Mouse (Mus musculus) liver (tissue): ENCODE measurements at regions not wholly inside any gene's neighbourhood (a gene's known extent, or its start where the extent isn't known, plus 50 kb on each side); places are given as distances from the start of the nearest gene placed in this dataset.

Source experiments
- DNase-seq: peaks from one replicate; pipeline ENCODE4 v3.0.0-alpha.2; 2020; ENCODE audit warnings: mixed read lengths

DNA sequence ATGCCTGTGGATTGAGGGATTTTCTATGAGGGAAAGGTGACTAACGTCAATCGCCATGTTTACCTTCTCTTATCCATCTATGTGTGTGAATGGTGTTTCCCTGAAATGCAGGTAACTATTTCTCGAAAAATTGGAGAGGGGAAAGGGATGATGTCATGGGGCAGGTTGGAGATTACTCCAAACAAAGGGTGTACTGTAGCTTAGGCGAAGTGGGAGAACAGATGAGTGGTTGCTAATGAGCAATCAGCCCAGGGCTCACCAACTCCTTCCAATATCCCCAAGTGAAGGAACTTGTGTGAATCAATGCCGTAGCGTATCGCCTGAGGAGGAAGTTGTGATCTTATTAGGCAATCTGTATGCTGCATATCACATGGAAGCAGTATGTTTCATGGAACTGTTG, 133.2 kb downstream of the Klf5 start:
- DNase-seq, result no peak

DNA sequence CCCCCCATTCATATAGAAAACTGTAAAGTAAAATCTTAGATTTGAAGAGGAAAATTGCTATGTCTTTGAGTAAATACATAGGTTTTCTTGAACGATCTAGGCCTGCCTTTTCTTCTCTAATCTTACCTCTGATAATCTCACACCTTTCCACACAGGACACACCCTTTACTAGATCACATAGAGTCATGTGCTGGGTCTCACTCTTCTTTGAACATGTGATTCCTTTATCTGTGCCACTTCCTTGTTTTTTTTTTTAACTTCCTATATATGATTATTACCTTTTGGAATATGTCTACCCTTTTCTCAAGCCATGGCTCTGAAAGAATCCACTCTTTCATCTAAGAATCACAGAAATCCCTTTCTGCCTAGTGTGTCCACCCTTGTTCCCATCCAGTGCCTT, 136.2 kb downstream of the Klf5 start:
- no peak for DNase-seq

- DNase-seq, result no peak
Measured at GRCm38 (mm10) chr14:99435512-99435911, 137.0 kb downstream of the Klf5 start.

DNA sequence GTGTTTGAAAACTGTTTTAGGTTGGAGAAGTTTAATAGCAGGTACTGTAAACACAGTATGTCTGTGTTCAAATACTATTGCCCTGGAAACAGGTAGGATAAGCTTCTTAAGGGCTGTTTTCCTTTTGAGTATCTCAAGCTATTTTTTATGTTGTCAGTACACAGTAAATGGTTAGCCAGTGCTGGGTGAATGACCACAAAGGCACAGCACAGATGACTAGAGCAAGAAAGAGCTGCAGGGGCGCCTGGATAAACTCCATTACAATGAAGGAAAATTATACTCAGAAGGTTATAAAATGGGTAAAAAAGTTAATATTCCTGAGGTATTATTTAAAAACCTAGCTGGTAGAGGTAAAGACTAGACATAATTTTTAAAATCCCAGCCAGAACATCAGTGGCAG, 137.6 kb downstream of the Klf5 start:
- DNase-seq, result no peak

DNA sequence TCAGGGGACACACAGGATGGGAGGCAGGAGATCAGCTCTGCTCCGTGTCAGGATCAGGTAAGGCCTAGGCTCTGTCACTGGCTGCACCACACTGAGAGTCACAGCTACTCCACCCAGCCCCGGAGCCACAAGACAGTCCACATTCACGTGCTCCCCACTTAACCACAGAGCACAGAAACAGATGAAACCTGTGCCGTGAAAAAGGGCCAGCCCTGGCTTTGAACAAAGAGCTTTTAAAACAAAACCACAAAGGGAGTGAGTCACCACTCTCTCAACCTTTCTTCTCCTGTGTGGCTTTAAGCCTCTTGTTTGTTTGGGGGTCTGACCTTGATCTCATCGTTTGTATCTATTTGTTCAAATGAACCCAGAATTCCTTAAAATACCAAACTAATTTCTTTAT, 150.6 kb downstream of the Klf5 start:
- DNase-seq, result no peak

DNA sequence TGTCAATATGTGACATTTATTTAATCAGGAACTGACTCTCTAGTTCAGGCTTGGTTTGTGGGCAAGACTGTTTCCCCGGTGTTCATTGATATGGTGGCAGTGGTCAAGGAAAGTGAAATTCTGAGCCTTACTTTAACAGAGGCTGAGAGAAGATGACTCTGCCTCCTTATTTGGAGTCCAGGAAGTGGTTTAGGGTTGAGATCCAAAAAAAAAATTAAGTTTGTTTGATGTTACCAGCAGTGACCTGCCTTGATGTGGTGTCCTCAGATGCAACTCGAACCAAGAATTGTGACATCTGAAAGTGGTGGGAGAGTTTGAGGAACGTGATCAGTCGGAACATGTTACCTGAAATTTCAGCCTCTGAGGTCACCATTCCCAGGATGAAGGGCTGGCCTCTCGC, 151.4 kb downstream of the Klf5 start:
- no peak for DNase-seq

- no peak for DNase-seq
Measured at GRCm38 (mm10) chr14:99451110-99451795, 152.8 kb downstream of the Klf5 start.

GRCm38 (mm10) chr14:99453916-99454315, 155.4 kb downstream of the Klf5 start:
- DNase-seq, result no peak

GRCm38 (mm10) chr14:99456555-99456954, 158.1 kb downstream of the Klf5 start:
- no peak for DNase-seq

- DNase-seq, result no peak
Measured at GRCm38 (mm10) chr14:99457573-99457972, 159.1 kb downstream of the Klf5 start.

GRCm38 (mm10) chr14:99472111-99472510, 173.6 kb downstream of the Klf5 start:
- DNase-seq, result no peak

DNA sequence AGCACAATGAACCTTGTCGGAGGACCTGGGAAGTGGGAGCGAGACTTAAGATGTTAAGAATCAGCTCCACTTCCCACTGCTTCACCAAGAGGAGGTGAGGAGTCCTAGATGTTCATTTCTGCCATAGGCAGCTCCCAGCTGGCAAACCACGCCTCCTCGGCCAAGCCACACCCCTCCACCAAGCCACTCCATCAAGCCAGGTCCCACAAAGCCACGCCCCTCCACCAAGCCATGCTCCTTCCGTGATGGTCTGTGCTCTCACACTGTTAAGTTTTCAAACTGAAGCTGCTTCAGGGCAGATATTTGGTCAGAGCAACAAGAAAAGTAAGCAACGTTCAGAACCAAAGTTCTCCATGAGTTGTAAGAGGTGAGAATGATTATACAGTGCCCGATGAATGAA, 176.8 kb downstream of the Klf5 start:
- no peak for DNase-seq

GRCm38 (mm10) chr14:99480325-99481077, 182.0 kb downstream of the Klf5 start:
- DNase-seq, result no peak

GRCm38 (mm10) chr14:99487981-99488380, 189.5 kb downstream of the Klf5 start:
- DNase-seq, result no peak

GRCm38 (mm10) chr14:99493197-99493596, 194.7 kb downstream of the Klf5 start:
- no peak for DNase-seq

DNA sequence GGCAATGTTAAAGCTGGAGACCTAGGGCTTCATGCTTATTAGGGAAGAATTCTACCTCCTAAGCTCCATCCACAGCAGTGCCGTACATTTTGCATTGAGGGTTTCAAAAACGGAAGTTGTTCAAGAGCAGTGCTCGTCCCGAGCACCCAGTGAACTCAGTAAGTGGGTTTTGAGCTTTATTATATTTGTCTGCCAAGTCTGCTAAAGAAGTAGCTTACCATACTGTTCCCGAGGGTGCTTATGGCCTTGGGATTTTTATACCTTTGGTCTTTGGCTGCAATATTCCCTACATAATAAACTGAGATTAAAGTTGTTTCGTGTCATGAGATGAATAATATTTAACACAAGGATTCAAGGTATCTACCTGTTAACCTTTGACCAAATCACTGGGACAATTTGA, 195.2 kb downstream of the Klf5 start:
- DNase-seq, result no peak

- no peak for DNase-seq
Measured at GRCm38 (mm10) chr14:99499502-99500266, 201.2 kb downstream of the Klf5 start.

DNA sequence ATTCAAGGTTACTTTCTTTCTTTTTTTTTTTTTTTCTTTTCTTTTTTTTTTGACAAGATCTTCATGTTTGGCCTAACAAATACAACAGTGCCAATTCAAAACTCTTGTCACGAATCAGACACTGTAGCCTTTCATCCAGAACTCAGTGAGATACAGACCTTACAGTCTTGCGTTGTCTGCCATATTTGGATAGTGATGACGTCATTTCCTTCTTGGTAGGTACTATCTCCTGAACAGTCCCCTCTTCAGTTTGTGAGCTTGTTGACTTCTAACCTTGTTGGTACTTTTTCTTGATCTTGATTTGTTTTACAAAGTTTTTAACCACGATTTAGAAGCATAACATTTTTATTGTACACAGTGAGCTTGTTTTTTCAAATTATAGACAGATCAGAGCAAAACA, 206.4 kb downstream of the Klf5 start:
- DNase-seq, result no peak

DNA sequence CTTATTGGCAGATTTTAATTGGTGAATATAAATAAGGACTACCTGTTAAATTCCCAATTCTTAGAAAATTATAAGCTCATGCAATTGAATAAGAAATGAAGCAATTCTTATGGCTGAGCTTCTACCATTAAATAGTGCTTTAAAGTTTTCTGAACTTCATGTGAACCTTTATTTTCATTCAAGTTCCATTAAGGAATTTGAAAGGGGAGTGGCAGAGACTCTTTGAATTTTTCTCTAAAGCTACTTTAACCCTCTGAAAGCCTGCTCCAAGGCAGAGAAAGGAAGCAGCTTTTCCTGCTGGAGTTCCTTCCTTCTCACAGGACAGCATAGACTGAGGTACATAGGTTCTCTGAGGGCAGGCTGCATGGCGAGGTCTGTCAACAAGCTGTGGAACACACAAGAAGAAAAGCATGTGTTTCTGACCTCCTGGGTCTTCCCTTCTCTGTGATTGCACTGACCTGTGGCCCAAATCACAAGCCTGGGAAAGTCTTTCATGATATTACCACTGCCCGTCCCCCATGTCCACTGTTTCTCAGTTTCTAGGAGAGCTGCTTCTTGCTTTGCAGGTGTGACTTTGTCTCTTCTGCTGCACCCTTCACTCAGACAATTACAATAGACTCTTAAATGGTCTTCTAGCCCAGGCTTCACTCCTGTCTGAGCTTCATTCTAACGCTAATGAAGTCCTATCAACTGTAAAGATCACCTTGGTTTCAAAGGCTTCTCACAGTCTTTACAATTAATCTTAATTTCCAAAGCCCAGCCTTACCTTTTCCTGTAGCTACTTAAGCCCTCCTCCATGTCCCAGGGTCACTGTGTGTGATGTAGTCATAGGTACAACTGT, 211.4 kb downstream of the Klf5 start:
- DNase-seq, result no peak

DNA sequence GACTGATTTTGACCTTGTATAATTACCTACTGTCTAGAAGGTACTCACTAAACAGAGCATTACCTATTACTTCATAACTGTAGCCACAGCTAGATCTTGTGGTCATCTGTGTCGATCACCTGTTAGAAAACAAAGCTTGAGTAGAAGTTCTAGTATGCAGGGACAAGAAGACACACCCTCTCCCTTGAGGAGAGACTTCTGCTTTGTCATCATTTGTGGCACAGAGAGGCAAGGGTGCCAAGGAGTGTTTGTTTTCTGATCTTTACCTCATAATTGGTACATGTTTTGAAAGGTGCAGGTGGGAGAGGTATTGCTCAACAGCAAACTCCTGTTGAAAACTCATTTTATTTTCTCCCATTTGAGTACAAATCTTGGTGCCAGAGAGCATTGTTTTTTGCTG, 217.0 kb downstream of the Klf5 start:
- no peak for DNase-seq

DNA sequence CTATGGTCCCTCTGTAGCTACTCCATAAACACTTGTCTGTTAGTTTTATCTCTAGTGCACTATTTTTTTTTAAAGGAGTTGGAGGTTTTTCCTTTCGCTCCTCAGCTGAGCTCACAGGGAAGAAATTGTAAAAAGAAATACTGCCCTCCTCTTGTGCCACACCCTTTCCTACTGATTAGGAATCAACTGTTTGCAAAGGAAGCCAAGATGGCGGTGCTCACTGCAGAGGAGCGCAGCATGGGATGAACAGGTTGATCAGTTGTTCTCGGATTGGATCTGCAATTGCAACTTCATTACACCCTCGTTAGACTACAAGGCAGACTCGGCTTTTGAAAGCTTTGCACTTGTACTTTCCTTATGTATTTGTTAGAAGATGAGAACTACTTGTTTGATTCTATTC, 218.2 kb downstream of the Klf5 start:
- no peak for DNase-seq

- no peak for DNase-seq
Measured at GRCm38 (mm10) chr14:99520343-99520742, 221.9 kb downstream of the Klf5 start.

DNA sequence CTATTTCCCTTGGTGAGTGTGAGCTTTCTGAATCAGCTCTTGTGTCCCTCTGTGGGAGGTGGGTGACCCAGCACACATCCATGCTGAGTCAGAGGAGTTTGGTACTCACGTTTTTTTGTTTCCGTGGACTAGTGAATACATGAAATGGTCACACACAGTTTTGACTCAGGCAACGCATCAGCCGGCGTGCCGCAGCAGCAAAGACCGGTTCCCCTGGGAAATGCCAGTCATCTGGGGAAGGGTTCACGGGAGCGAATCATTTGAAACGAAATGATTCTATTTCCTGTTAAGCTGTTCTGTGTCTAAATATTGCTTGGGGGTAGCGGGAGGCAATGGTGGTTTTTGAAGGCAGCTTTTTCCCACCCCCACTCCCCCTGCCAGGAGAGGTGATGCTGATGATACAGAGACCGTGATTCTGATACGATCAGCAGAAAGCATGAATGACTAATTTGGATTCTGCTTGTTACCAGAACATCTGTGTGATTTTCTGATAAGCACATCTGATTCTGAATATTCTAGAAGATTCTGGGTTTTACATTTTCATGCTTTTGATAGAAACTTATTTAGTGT, 223.5 kb downstream of the Klf5 start:
- no peak for DNase-seq
